In genomic region chr14:8020011-8020410, GRCm38 (mm10) we compare ENCODE assay signal across 24 mouse cellular contexts. TPM values are rescaled to one million over a fixed set of nuclear protein-coding genes. Genes with fewer than 3 reads are reported as not detected.
A peak's percentile ranks its signal among the peaks of the same experiment; 100 is the strongest.
DNase-seq lines count a peak whose midpoint lies in the region; ATAC-seq lines count a peak whose summit lies in the region.
"Had no signal": no experiment of that assay in that cellular context is flagged by ENCODE, and none has a peak within 500 bp of the region (broad histone marks: within the 10 kb centered on the region; RNA-seq: fewer than 3 reads in every experiment).

No protein-coding gene starts in this region.

- intact Hi-C loops in heart, postnatal 14 days (cut with DNase I): no loop called here

- H3K9me3 ChIP-seq in heart, embryonic 10.5 days: no peaks in the 10 kb centered on the region
- no peaks in the 10 kb centered on the region for H3K9me3 ChIP-seq in midbrain, embryonic 11.5 days (ENCODE audit: control insufficient read depth, low read length)
- no peaks in the 10 kb centered on the region for H3K9me3 ChIP-seq in midbrain, embryonic 10.5 days (replicated peaks)
- H3K9me3 ChIP-seq: G1E had no signal

- 85% methylated on average over 1 of the region's 1 CpGs for WGBS in heart, embryonic 10.5 days
- WGBS in midbrain, embryonic 11.5 days: 94% methylated on average over 1 of the region's 1 CpGs
- WGBS in midbrain, embryonic 10.5 days: 94% methylated on average over 1 of the region's 1 CpGs

- peak; percentile 1 for DNase-seq in cerebellum, adult 11-12 months
- no peak for DNase-seq in cerebellum, postnatal 36 days
- DNase-seq in heart, embryonic 10.5 days (ENCODE audit: low spot score): peak; percentile 54
- no peak for DNase-seq in heart, postnatal 14 days
- DNase-seq in midbrain, embryonic 11.5 days (ENCODE audit: low spot score, missing footprints): peak; percentile 53
- no peak for DNase-seq in midbrain, embryonic 10.5 days (ENCODE audit: low spot score)
- DNase-seq in testis, postnatal 10 days (ENCODE audit: low spot score): peak; percentile 7
- no peak for DNase-seq in testis, postnatal 14 days (ENCODE audit: low spot score)
- DNase-seq: adrenal gland, adult 2 months; adrenal gland, adult 8-10 months; adrenal gland, postnatal 10 days; adrenal gland, postnatal 14 days; adrenal gland, postnatal 25 days; adrenal gland, postnatal 36 days; B cell, adult 2 months; cerebellum, adult 11 months; cerebellum, adult 18-20 months had no signal

- no peaks in the 10 kb centered on the region for H3K36me3 ChIP-seq in heart, embryonic 10.5 days
- no peaks in the 10 kb centered on the region for H3K36me3 ChIP-seq in midbrain, embryonic 11.5 days (ENCODE audit: control insufficient read depth, insufficient read depth, low read length)
- H3K36me3 ChIP-seq in midbrain, embryonic 10.5 days: no peaks in the 10 kb centered on the region
- H3K36me3 ChIP-seq: G1E had no signal

- no peak overlapping the region for H3K27ac ChIP-seq in heart, embryonic 10.5 days
- H3K27ac ChIP-seq in midbrain, embryonic 11.5 days (ENCODE audit: low read depth, low read length): no peak overlapping the region
- no peak overlapping the region for H3K27ac ChIP-seq in midbrain, embryonic 10.5 days (replicated peaks)

- no peak overlapping the region for H3K4me3 ChIP-seq in heart, embryonic 10.5 days
- H3K4me3 ChIP-seq in midbrain, embryonic 11.5 days (ENCODE audit: low read depth, low read length): no peak overlapping the region
- H3K4me3 ChIP-seq in midbrain, embryonic 10.5 days: no peak overlapping the region

- H3K27me3 ChIP-seq in heart, embryonic 10.5 days (ENCODE audit: insufficient read depth, poor library complexity, severe bottlenecking): no peaks in the 10 kb centered on the region
- H3K27me3 ChIP-seq in midbrain, embryonic 11.5 days (ENCODE audit: control insufficient read depth, insufficient read depth, low read length): no peaks in the 10 kb centered on the region
- H3K27me3 ChIP-seq in midbrain, embryonic 10.5 days (ENCODE audit: low read depth, poor library complexity, severe bottlenecking): no peaks in the 10 kb centered on the region
- H3K27me3 ChIP-seq: CH12.LX, Patski had no signal

- H3K9ac ChIP-seq in midbrain, embryonic 11.5 days (ENCODE audit: low read length): no peak overlapping the region

- no peak for ATAC-seq in midbrain, embryonic 11.5 days (ENCODE audit: low FRiP score)
- ATAC-seq: activated CD4-positive, CD25-positive, alpha-beta regulatory T cell, adult 4 months; CD4-positive, CD25-positive, alpha-beta regulatory T cell, adult 4 months; Patski had no signal

- H3K4me2 ChIP-seq in midbrain, embryonic 11.5 days: no peak overlapping the region

- H3K4me1 ChIP-seq in heart, embryonic 10.5 days: 0 out of 2 replicates have a peak, but pooled peaks cover 3% of the 10 kb centered on the region
- H3K4me1 ChIP-seq in midbrain, embryonic 11.5 days (ENCODE audit: control insufficient read depth, insufficient read depth, low read length): no peaks in the 10 kb centered on the region
- H3K4me1 ChIP-seq in midbrain, embryonic 10.5 days: peaks cover 4% of the 10 kb centered on the region; the same call in 1 of the 2 replicates

RNA-seq across cellular contexts. Expression of gene Abhd6, which starts 17.3 kb away (rescaled TPM):
- polyA plus RNA-seq in heart, embryonic 10.5 days (2016; fragmentation: Nextera tagmentation; extraction: Ambion mirVana): 9.2 and 16.0 TPM in 2 replicates
- 1 to 10 TPM; 7.6 to 8.8 TPM for total RNA-seq in heart, postnatal 14 days (2021)
- 15.6 and 16.5 TPM in 2 replicates for polyA plus RNA-seq in midbrain, embryonic 11.5 days (2014; fragmentation: Nextera tagmentation; extraction: Ambion mirVana)
- 14.7 and 16.6 TPM in 2 replicates for polyA plus RNA-seq in midbrain, embryonic 10.5 days (2016; fragmentation: Nextera tagmentation; extraction: Ambion mirVana)
- total RNA-seq: G1E, MEL had no signal
- polyA plus RNA-seq: G1E had no signal

RNA-seq across cellular contexts. Expression of gene Dnase1l3, which starts 25.6 kb away (rescaled TPM):
- not detected in 2 replicates for polyA plus RNA-seq in heart, embryonic 10.5 days (2016; fragmentation: Nextera tagmentation; extraction: Ambion mirVana)
- total RNA-seq in heart, postnatal 14 days (2021): under 1 TPM in 1 of 2 experiments, not detected in 1; 0.27 TPM
- 0.07 and 0.23 TPM in 2 replicates for polyA plus RNA-seq in midbrain, embryonic 11.5 days (2014; fragmentation: Nextera tagmentation; extraction: Ambion mirVana)
- 0.05 TPM in 1 of 2 replicates, not detected in the other for polyA plus RNA-seq in midbrain, embryonic 10.5 days (2016; fragmentation: Nextera tagmentation; extraction: Ambion mirVana)
- total RNA-seq: MEL had no signal
- polyA plus RNA-seq: C2C12, G1E had no signal

Comparison
In these comparisons a context has a peak if more than half of its experiments do, and no peak if none do; other contexts are left out.
1. DNase-seq: peak in cerebellum, adult 11-12 months (single experiment), heart, embryonic 10.5 days (single experiment), midbrain, embryonic 11.5 days (single experiment) and testis, postnatal 10 days (single experiment); none in cerebellum, postnatal 36 days (0 of 2), heart, postnatal 14 days (0 of 2), midbrain, embryonic 10.5 days (single experiment) and testis, postnatal 14 days (single experiment).